Mouse (Mus musculus) cerebellum, postnatal 14 days (tissue): ENCODE results near the gene Aars.
"Not testable (repeated sequence)": the region's sequence is repeated elsewhere in the genome, so short reads cannot be mapped to it uniquely, and the experiment has no call there.

ENCODE experiments used
- DNase-seq, 2 experiments: peaks; one replicate each; pipeline ENCODE4 v3.0.0; 2021; ENCODE audit warnings: mixed read lengths in 2 of 2

The Aars gene

GRCm38 (mm10) chr8:111032916-111033315 is at the start of gene Aars:
Aars (plus strand) TSS chr8:111033144.
- no peak for DNase-seq

- no peak for DNase-seq
Measured at GRCm38 (mm10) chr8:110987805-110988744, 44.9 kb upstream of the Aars start.

- no peak for DNase-seq
Measured at GRCm38 (mm10) chr8:110990017-110990416, 42.9 kb upstream of the Aars start.

GRCm38 (mm10) chr8:110996641-110997430 is 36.1 kb upstream of the Aars start:
- no peak for DNase-seq

- peak; percentile 91 for DNase-seq
Measured at GRCm38 (mm10) chr8:110997547-110998531, 35.1 kb upstream of the Aars start, which contains the start of gene Ddx19a. Ddx19a (minus strand) TSS chr8:110997800.

GRCm38 (mm10) chr8:111010230-111010991 is 22.5 kb upstream of the Aars start:
- not testable (repeated sequence) for DNase-seq

GRCm38 (mm10) chr8:111026609-111027008 is 6.3 kb upstream of the Aars start:
- not testable (repeated sequence) for DNase-seq

- peak; percentile 91 to 92 for DNase-seq
Measured at GRCm38 (mm10) chr8:111027391-111027937, 5.5 kb upstream of the Aars start.

GRCm38 (mm10) chr8:111029589-111029988 is 3.4 kb upstream of the Aars start:
- DNase-seq = no peak

GRCm38 (mm10) chr8:111030045-111030444 is 2.9 kb upstream of the Aars start:
- DNase-seq = no peak

GRCm38 (mm10) chr8:111031572-111031971 is 1.4 kb upstream of the Aars start, which contains the start of gene Ddx19b:
Ddx19b (minus strand) TSS chr8:111031751.
- no peak for DNase-seq

GRCm38 (mm10) chr8:111033482-111034215 is 705 bp downstream of the Aars start:
- DNase-seq = peak; percentile 98 to 99

- DNase-seq = peak; percentile 55 to 69
Measured at GRCm38 (mm10) chr8:111034276-111034675, 1.3 kb downstream of the Aars start.

GRCm38 (mm10) chr8:111036591-111036990 is 3.6 kb downstream of the Aars start:
- no peak for DNase-seq

- no peak for DNase-seq
Measured at GRCm38 (mm10) chr8:111042546-111042945, 9.6 kb downstream of the Aars start.

GRCm38 (mm10) chr8:111044003-111044734 is 11.2 kb downstream of the Aars start:
- DNase-seq = peak in 1 of 2 experiments; percentile 47

- no peak for DNase-seq
Measured at GRCm38 (mm10) chr8:111048694-111049093, 15.8 kb downstream of the Aars start.

- DNase-seq = no peak
Measured at GRCm38 (mm10) chr8:111049106-111049505, 16.2 kb downstream of the Aars start.

- DNase-seq = peak in 1 of 2 experiments; percentile 34
Measured at GRCm38 (mm10) chr8:111053827-111054518, 21.0 kb downstream of the Aars start.
